ENCODE assay signal across 32 mouse cellular contexts in the genomic region with DNA sequence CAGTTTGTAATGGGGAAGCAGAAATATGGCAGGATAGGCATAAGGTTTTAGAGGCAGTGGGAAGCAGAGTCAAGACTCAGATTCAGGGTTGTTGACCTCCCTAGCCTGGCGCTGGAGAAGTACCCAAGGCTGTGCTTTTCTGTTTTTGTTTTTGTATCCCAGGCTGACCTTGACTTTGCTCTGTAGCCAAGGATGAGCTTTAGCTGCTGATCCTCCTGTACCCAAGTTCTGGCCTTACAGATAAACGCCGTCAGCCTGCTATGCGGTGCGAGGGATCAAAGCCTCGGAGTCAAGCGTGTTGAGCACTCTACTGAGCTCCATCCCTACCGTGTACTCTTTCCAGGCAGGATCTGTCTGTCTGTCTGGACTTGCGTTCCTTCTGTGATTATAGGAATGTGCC. TPM values are rescaled to one million over a fixed set of nuclear protein-coding genes. Genes with fewer than 3 reads are reported as not detected.
A peak's percentile ranks its signal among the peaks of the same experiment; 100 is the strongest.
DNase-seq lines count a peak whose midpoint lies in the region; ATAC-seq lines count a peak whose summit lies in the region.
"Had no signal": no experiment of that assay in that cellular context is flagged by ENCODE, and none has a peak within 500 bp of the region (broad histone marks: within the 10 kb centered on the region; RNA-seq: fewer than 3 reads in every experiment).

No protein-coding gene starts in this region.

- no peak overlapping the region for H3K4me3 ChIP-seq in kidney, embryonic 16.5 days (ENCODE audit: low read length)
- H3K4me3 ChIP-seq: forebrain, embryonic 10.5 days; forebrain, embryonic 13.5 days; heart, adult 2 months; heart, embryonic 10.5 days; heart, embryonic 13.5 days had no signal

- H3K36me3 ChIP-seq in kidney, embryonic 16.5 days (ENCODE audit: insufficient read depth, low read length): peaks cover 44% of the 10 kb centered on the region

- H3K9me3 ChIP-seq in kidney, embryonic 16.5 days (ENCODE audit: low read length): no peaks in the 10 kb centered on the region
- H3K9me3 ChIP-seq: forebrain, embryonic 10.5 days; forebrain, embryonic 13.5 days; heart, embryonic 10.5 days; heart, embryonic 13.5 days had no signal

- H3K9ac ChIP-seq in kidney, embryonic 16.5 days (replicated peaks; ENCODE audit: low read length): no peak overlapping the region
- H3K9ac ChIP-seq: forebrain, embryonic 13.5 days; heart, embryonic 13.5 days; hindbrain, embryonic 14.5 days had no signal

- H3K4me1 ChIP-seq in kidney, embryonic 16.5 days (ENCODE audit: insufficient read depth, low read length): no peaks in the 10 kb centered on the region
- H3K4me1 ChIP-seq: forebrain, embryonic 10.5 days; forebrain, embryonic 13.5 days; heart, embryonic 10.5 days; heart, embryonic 13.5 days had no signal

- H3K27ac ChIP-seq in kidney, embryonic 16.5 days (ENCODE audit: low read length): no peak overlapping the region
- H3K27ac ChIP-seq: forebrain, embryonic 10.5 days; forebrain, embryonic 13.5 days; heart, adult 2 months; heart, embryonic 10.5 days; heart, embryonic 13.5 days; hindbrain, embryonic 14.5 days; hindbrain, postnatal 0 days had no signal

- ATAC-seq in kidney, embryonic 16.5 days (ENCODE audit: low FRiP score, low TSS enrichment): no peak
- ATAC-seq: CD4-positive, CD25-positive, alpha-beta regulatory T cell, adult 4 months; forebrain, embryonic 13.5 days; forebrain, embryonic 16.5 days; hindbrain, postnatal 0 days; inflammation-experienced regulatory T-cells, adult 6 months; intestine, embryonic 16.5 days had no signal

- DNase-seq in ovary, postnatal 36 days (ENCODE audit: low spot score): peak; percentile 24
- no peak for DNase-seq in ovary, postnatal 14 days (ENCODE audit: low spot score)
- peak; percentile 21 for DNase-seq in adrenal gland, postnatal 10 days
- DNase-seq in adrenal gland, postnatal 36 days: peak; percentile 27 to 38
- no peak for DNase-seq in thymus, postnatal 10 days (ENCODE audit: low spot score in 2 of 2)
- DNase-seq: cerebellum, adult 18-20 months; cerebellum, adult 9-11 months; cerebellum, postnatal 25 days; gastrocnemius, postnatal 10 days; gastrocnemius, postnatal 36 days; heart, adult 2 months; heart, postnatal 14 days; heart, postnatal 4 days had no signal

- WGBS in kidney, embryonic 16.5 days: 93% methylated on average over 9 of the region's 9 CpGs

- no peak overlapping the region for H3K4me2 ChIP-seq in kidney, embryonic 16.5 days (replicated peaks; ENCODE audit: low read depth, low read length)
- H3K4me2 ChIP-seq: forebrain, embryonic 13.5 days; heart, embryonic 13.5 days; hindbrain, embryonic 14.5 days had no signal

- H3K27me3 ChIP-seq in kidney, embryonic 16.5 days (ENCODE audit: insufficient read depth, low read length): no peaks in the 10 kb centered on the region
- H3K27me3 ChIP-seq: forebrain, embryonic 13.5 days; heart, embryonic 13.5 days had no signal

RNA-seq across cellular contexts. Expression of gene 2700049A03Rik, which starts 12.2 kb away (rescaled TPM):
- 10 to 100 TPM in 1 of 2 experiments, 1 to 10 TPM in 1; 6.1 to 10.7 TPM for total RNA-seq in adrenal gland, postnatal 10 days (2021)
- total RNA-seq in adrenal gland, postnatal 36 days (2021): 1 to 10 TPM; 9.1 to 9.3 TPM
- polyA plus RNA-seq in kidney, embryonic 16.5 days (2015; fragmentation: Nextera tagmentation; extraction: Ambion mirVana): 12.2 and 18.0 TPM in 2 replicates

RNA-seq across cellular contexts. Expression of gene Timm9, which starts 12.3 kb away (rescaled TPM):
- 10 to 100 TPM; 68.7 to 79.0 TPM for total RNA-seq in adrenal gland, postnatal 10 days (2021)
- 10 to 100 TPM; 50.3 to 56.3 TPM for total RNA-seq in adrenal gland, postnatal 36 days (2021)
- polyA plus RNA-seq in kidney, embryonic 16.5 days (2015; fragmentation: Nextera tagmentation; extraction: Ambion mirVana): 87.5 and 87.8 TPM in 2 replicates

RNA-seq across cellular contexts. Expression of gene Tomm20l, which starts 37.6 kb away (rescaled TPM):
- total RNA-seq in adrenal gland, postnatal 10 days (2021): 1 to 10 TPM; 2.1 to 2.6 TPM
- total RNA-seq in adrenal gland, postnatal 36 days (2021): 10 to 100 TPM in 1 of 2 experiments, 1 to 10 TPM in 1; 3.7 to 12.3 TPM
- polyA plus RNA-seq in kidney, embryonic 16.5 days (2015; fragmentation: Nextera tagmentation; extraction: Ambion mirVana): 0.33 TPM in 1 of 2 replicates, not detected in the other
- total RNA-seq: common myeloid progenitor, adult 5-6 weeks; gastrocnemius, adult 18-20 months; gastrocnemius, postnatal 10 days; gastrocnemius, postnatal 36 days; granulocyte monocyte progenitor cell, adult 5-6 weeks; hindbrain, postnatal 0 days; MEL had no signal
- polyA plus RNA-seq: C2C12; CD4-positive, CD25-positive, alpha-beta regulatory T cell, adult 4 months; embryonic facial prominence, embryonic 11.5 days; forebrain, embryonic 10.5 days; forebrain, embryonic 13.5 days; forebrain, embryonic 16.5 days; heart, adult 2 months; heart, embryonic 16.5 days; hindbrain, embryonic 11.5 days; hindbrain, embryonic 14.5 days; inflammation-experienced regulatory T-cells, adult 6 months; intestine, embryonic 16.5 days had no signal

Comparison
In these comparisons a context has a peak if more than half of its experiments do, and no peak if none do; other contexts are left out.
1. DNase-seq: peak in ovary, postnatal 36 days (single experiment), adrenal gland, postnatal 10 days (single experiment) and adrenal gland, postnatal 36 days (2 of 2); none in ovary, postnatal 14 days (single experiment) and thymus, postnatal 10 days (0 of 2).